Mouse (Mus musculus) ZHBTc4 (cell line): Measurements from ENCODE around the gene Txlna.
A peak's percentile ranks its signal among the peaks of the same experiment; 100 is the strongest.

Source experiments
- DNase-seq: peaks from one replicate; pipeline ENCODE4 v3.0.0-alpha.2; 2011; ENCODE audit warnings: low read depth, low spot score

Gene Txlna

DNA sequence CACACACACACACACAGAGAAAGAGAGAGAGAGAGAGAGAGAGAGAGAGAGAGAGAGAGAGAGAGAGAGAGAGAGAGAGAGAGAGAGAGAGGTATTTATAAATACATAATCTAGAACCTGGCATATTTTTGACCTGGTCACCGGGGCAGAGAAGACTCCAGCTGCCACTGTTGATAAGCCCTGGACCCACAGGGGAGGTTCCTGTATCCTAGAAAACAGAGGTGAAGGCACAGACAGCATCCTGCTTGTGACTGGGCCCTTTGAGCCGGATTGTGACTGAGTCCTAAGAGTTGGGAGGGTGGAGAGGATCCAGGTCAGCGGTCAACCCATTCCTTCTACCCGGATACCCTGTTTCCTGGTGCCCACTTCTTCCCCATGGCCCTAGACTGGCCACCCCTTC lies 52.0 kb downstream of the Txlna start:
- DNase-seq, result no peak

DNA sequence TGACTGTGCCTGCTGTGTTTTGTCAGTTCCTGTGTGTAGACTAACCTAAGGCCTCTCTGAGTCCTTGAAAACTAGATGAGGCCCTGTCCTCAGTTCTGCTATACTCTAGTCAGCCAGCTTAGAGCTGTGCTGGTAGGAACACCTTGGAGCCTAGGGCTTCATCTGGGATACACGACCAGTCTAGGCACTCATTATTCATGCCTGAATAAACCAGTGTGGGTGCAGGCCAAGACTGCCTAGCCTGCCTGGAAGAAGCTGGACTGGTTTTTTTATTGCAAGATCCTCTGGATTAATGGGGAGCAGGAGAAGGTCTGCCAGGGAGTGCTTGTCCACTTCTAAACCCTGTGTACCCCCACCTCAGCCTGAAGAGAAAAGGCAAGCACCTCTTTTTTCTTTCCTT lies 53.9 kb downstream of the Txlna start:
- no peak for DNase-seq

DNA sequence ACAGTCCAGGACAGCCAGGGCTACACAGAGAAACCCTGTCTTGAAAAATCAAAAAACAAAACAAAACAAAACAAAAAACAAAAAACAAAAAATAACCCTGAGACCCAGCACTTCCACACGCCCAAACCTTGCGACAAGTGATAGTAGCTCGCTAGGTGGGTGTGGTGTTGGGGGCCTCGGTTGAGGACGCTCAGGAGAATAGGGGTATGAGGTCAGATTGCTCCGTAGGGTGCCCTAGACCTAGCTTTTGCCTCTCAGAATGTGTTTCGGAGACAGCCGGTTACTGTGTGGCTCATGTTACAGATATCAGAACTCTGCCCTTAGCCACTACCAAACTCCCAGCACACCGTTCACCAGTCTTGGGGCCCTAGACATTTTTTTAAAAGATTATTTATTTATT lies 55.1 kb downstream of the Txlna start:
- no peak for DNase-seq

GRCm38 (mm10) chr4:129584884-129585608 lies 55.8 kb downstream of the Txlna start:
- peak; percentile 93 for DNase-seq

DNA sequence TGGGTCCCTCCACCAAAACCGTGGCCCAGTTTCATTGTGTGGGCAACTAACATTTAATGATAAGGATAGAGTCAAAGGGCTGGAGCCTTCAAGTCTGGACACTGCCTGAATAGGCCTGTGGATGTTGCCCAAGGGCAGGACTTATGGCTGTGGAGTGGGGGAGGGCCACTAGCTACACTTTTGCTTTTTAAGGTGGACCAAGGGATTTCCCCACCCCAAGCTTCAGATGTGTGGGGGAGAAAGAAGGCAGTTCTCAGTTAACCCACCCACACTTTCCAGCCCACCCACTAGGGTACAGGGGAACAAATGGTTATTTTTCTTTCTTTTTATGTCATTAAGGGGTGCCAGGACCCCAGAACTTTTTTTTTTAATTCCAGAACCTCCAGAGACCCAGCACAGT lies 56.5 kb downstream of the Txlna start:
- no peak for DNase-seq

GRCm38 (mm10) chr4:129582251-129582650 lies 58.6 kb downstream of the Txlna start:
- peak; percentile 77 for DNase-seq

- peak; percentile 75 for DNase-seq
Measured at GRCm38 (mm10) chr4:129580347-129580746, 60.5 kb downstream of the Txlna start.

- no peak for DNase-seq
Measured at GRCm38 (mm10) chr4:129578466-129578865, 62.4 kb downstream of the Txlna start, which contains the start of gene Fam167b. Fam167b (minus strand) TSS chr4:129578549.

DNA sequence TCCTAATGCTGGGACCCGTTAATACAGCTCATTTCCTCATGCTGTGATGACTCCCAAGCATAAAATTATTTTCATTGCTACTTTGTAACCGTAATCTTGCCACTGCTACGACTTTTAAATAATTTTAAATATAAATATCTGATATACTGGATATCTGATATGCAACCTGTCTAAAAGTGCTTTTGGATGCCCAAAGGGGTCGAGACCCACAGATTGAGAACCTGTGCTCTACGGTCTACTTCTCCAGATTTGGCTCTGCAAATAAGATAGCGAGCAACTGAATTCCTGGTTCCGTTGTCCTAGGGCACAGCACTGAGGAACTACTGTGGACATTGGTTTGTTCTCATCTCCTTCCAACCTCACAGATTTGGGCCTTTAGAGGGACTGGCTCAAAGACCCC lies 63.2 kb downstream of the Txlna start:
- no peak for DNase-seq

GRCm38 (mm10) chr4:129576863-129577491 lies 63.9 kb downstream of the Txlna start:
- peak; percentile 75 for DNase-seq
